Mouse (Mus musculus): Measurements from ENCODE around the gene Ibtk. TPM values are rescaled to one million over a fixed set of nuclear protein-coding genes. Genes with fewer than 3 reads are reported as not detected.

Ibtk gene
- polyA plus RNA-seq, 1 experiment from 2014 or later, result 31.5 TPM

GRCm38 (mm10) chr9:85749922-85750509, 882 bp upstream of the Ibtk start:
- 31% methylated on average over 5 of the region's 5 CpGs for WGBS
- H3K36me3 ChIP-seq, result 0 out of 2 replicates have a peak, but pooled peaks cover 6% of the 10 kb centered on the region
- H3K27ac ChIP-seq (replicated peaks), result peak overlapping the region; percentile 100
- no peak for DNase-seq (ENCODE audit: low spot score)
- peaks cover 18% of the 10 kb centered on the region for H3K4me1 ChIP-seq
- peak overlapping the region; percentile 96 for H3K4me3 ChIP-seq
- H3K9me3 ChIP-seq (replicated peaks), result no peaks in the 10 kb centered on the region
- H3K27me3 ChIP-seq (ENCODE audit: low read depth, poor library complexity, severe bottlenecking), result no peaks in the 10 kb centered on the region

DNA sequence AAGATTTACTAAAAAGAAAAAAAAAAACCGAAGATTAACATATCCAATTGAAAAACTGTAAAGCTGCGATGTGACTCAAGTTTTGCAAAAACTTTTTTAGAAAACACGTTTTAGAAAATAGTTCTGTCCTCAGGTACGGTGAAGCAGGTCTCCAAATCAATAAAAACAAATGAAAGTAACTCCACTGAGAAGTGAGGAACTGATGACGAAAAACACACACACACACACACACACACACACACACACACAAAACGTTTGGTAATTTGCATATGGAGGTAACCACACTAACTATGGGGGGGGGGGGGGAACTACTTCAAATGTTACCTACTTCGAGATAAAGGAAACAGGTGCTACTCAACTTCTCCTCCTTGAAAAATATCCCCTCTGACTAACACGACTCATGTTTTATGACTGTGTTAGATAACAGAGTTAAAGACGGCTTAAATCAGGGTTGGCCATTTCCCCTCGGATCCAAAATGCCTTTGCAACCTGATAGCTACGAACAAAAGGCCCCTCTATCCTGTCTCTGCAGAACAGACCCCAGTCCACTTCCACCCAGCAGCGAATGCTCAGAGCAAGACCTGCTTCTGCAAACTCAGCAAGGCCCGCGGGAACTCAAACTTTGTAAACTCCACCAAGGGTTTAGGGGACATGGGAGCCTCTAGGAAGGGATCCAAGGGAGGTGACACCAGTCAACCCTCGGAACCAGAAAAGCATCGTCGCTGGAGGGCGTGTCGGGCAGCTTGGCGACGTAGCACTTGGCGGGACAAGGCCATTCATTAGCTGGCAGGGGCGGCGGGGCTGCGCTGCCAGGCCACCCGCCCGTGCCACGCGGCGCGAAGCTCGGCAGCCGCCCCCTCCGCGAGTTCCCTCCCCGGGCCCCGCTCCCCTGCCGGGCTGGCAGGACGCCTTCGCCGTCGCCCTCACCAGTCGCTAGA, 661 bp downstream of the Ibtk start:
- Histone ChIP-seq H3K4me1 (peaks cover 18% of the 10 kb centered on the region), H3K36me3 (peaks cover 7% of the 10 kb centered on the region), H3K27me3 (ENCODE audit: low read depth, poor library complexity, severe bottlenecking) (no peaks in the 10 kb centered on the region), H3K4me3 (peak overlapping the region; percentile 96), H3K9me3 (replicated peaks) (no peaks in the 10 kb centered on the region), H3K27ac (replicated peaks) (peak overlapping the region; percentile 100)
- DNase-seq (ENCODE audit: low spot score), result peak; percentile 84
- WGBS, result 2% methylated on average over 43 of the region's 43 CpGs

DNA sequence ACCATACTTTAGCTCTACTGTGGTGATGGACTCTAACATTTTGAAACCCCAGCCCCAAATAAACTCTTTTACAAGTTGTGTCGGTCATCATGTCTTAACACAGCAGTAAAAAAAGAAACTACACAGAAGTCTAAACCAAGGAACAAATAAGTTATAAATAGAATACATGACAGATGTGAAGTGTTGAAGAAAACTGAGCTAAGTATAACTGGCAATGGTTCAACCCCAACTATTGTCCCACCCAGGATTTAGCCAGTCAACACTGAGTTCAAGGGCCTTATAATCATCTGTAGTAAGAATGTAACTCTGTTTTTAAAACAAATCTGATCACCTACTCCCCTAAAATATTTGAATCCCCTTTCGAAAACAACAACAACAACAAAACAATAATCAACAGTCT, 3.6 kb downstream of the Ibtk start:
- H3K9me3 ChIP-seq (replicated peaks), result no peaks in the 10 kb centered on the region
- H3K36me3 ChIP-seq, result peaks cover 34% of the 10 kb centered on the region
- H3K27me3 ChIP-seq (ENCODE audit: low read depth, poor library complexity, severe bottlenecking), result no peaks in the 10 kb centered on the region
- WGBS, result 97% methylated on average over 2 of the region's 2 CpGs
- peaks cover 18% of the 10 kb centered on the region for H3K4me1 ChIP-seq
- H3K27ac ChIP-seq (replicated peaks), result no peak overlapping the region
- H3K4me3 ChIP-seq, result no peak overlapping the region
- no peak for DNase-seq (ENCODE audit: low spot score)

- H3K9me3 ChIP-seq (replicated peaks), result no peaks in the 10 kb centered on the region
- no peak overlapping the region for H3K4me3 ChIP-seq
- no peak overlapping the region for H3K27ac ChIP-seq (replicated peaks)
- 91% methylated on average over 11 of the region's 11 CpGs for WGBS
- DNase-seq (ENCODE audit: low spot score), result no peak
- H3K4me1 ChIP-seq, result peaks cover 9% of the 10 kb centered on the region
- H3K27me3 ChIP-seq (ENCODE audit: low read depth, poor library complexity, severe bottlenecking), result no peaks in the 10 kb centered on the region
- H3K36me3 ChIP-seq, result peaks cover 52% of the 10 kb centered on the region
Measured at GRCm38 (mm10) chr9:85743358-85743757, 5.8 kb downstream of the Ibtk start.

GRCm38 (mm10) chr9:85742107-85742506, 7.0 kb downstream of the Ibtk start:
- no peak overlapping the region for H3K27ac ChIP-seq (replicated peaks)
- H3K4me1 ChIP-seq, result peaks cover 3% of the 10 kb centered on the region; the same call in 1 of the 2 replicates
- H3K9me3 ChIP-seq (replicated peaks), result no peaks in the 10 kb centered on the region
- H3K27me3 ChIP-seq (ENCODE audit: low read depth, poor library complexity, severe bottlenecking), result no peaks in the 10 kb centered on the region
- no peak for DNase-seq (ENCODE audit: low spot score)
- no peak overlapping the region for H3K4me3 ChIP-seq
- WGBS, result 92% methylated on average over 4 of the region's 4 CpGs
- peaks cover 64% of the 10 kb centered on the region for H3K36me3 ChIP-seq

DNA sequence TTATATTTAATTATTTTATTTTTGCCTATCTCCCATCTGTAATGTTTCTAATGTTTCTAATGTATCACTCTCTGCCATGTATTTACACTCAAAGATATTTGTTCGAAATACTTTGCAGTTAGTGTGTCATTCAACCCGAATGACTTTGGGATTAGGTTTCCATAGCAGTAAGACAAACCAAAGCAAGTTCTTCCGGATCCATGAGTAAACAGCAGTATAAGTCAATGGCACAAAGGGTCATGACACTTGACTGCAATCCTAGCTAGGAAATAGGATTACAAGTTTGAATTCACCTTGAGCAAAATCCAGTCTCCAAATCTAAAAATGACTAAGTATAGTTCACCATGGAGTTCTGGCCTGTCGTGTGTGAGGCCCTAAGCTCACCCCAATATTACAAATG, 9.9 kb downstream of the Ibtk start:
- Histone ChIP-seq H3K36me3 (peaks cover 87% of the 10 kb centered on the region), H3K9me3 (replicated peaks) (no peaks in the 10 kb centered on the region), H3K4me3 (no peak overlapping the region), H3K27ac (replicated peaks) (no peak overlapping the region), H3K27me3 (ENCODE audit: low read depth, poor library complexity, severe bottlenecking) (no peaks in the 10 kb centered on the region), H3K4me1 (no peaks in the 10 kb centered on the region)
- 74% methylated on average over 4 of the region's 4 CpGs for WGBS
- DNase-seq (ENCODE audit: low spot score), result no peak

- Histone ChIP-seq H3K4me1 (no peaks in the 10 kb centered on the region), H3K4me3 (no peak overlapping the region), H3K27me3 (ENCODE audit: low read depth, poor library complexity, severe bottlenecking) (no peaks in the 10 kb centered on the region), H3K36me3 (peaks cover 96% of the 10 kb centered on the region), H3K27ac (replicated peaks) (no peak overlapping the region), H3K9me3 (replicated peaks) (no peaks in the 10 kb centered on the region)
- WGBS, result 95% methylated on average over 4 of the region's 4 CpGs
- no peak for DNase-seq (ENCODE audit: low spot score)
Measured at GRCm38 (mm10) chr9:85734821-85735220, 14.3 kb downstream of the Ibtk start.

- Histone ChIP-seq H3K9me3 (replicated peaks) (no peaks in the 10 kb centered on the region), H3K4me3 (no peak overlapping the region), H3K4me1 (no peaks in the 10 kb centered on the region), H3K36me3 (peaks cover 97% of the 10 kb centered on the region), H3K27me3 (ENCODE audit: low read depth, poor library complexity, severe bottlenecking) (no peaks in the 10 kb centered on the region), H3K27ac (replicated peaks) (no peak overlapping the region)
- DNase-seq (ENCODE audit: low spot score), result no peak
- WGBS, result 96% methylated on average over 9 of the region's 9 CpGs
Measured at GRCm38 (mm10) chr9:85724078-85724477, 25.1 kb downstream of the Ibtk start.

DNA sequence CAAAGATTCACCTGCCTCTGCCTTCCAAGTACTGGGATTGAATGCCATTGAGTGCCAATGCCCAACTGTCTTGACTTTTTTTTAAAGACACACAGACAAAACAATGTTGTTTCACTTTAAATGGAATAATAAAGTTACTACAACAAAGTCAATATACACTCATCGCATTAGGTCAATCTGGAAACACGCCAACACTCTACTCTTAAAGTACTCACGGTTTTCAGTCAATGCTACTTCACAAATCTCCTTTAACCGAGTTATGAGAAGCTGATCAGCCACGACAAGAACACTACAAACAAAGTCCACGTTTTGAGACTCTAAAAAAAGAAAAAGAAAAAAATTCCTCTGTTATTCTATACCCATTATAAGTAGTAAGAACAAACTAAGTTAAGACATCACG, 31.8 kb downstream of the Ibtk start:
- Histone ChIP-seq H3K4me1 (no peaks in the 10 kb centered on the region), H3K9me3 (replicated peaks) (no peaks in the 10 kb centered on the region)

DNA sequence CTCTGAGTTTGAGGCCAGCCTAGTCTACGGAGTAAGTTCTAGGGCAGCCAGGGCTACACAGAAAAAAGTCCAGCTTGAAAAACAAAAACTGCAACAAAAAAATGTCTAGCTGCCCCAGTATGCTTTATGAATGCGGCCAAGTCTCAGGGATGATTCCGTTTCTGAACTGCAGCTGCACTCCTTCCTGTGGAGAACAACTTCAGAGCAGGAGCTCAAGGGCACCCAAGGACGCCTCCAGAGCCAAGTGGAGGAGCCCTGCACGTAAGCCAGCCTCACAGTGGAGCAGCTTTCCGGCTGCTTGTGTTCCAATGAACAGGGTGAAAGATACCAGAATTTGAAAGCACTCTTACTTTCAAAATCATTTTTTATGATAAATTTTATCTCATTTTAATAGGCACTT, 41.8 kb downstream of the Ibtk start:
- Histone ChIP-seq H3K36me3 (peaks cover 98% of the 10 kb centered on the region), H3K4me1 (no peaks in the 10 kb centered on the region), H3K4me3 (no peak overlapping the region), H3K9me3 (replicated peaks) (no peaks in the 10 kb centered on the region), H3K27ac (replicated peaks) (no peak overlapping the region), H3K27me3 (ENCODE audit: low read depth, poor library complexity, severe bottlenecking) (no peaks in the 10 kb centered on the region)
- DNase-seq (ENCODE audit: low spot score), result no peak
- 97% methylated on average over 6 of the region's 6 CpGs for WGBS

More for the DNA sequence above, 31.8 kb downstream of the Ibtk start:
- WGBS, result 93% methylated on average over 7 of the region's 7 CpGs
- no peak for DNase-seq (ENCODE audit: low spot score)
- Histone ChIP-seq H3K36me3 (peaks cover 98% of the 10 kb centered on the region), H3K27ac (replicated peaks) (no peak overlapping the region), H3K4me3 (no peak overlapping the region), H3K27me3 (ENCODE audit: low read depth, poor library complexity, severe bottlenecking) (no peaks in the 10 kb centered on the region)

GRCm38 (mm10) chr9:85701981-85702380, 47.2 kb downstream of the Ibtk start:
- Histone ChIP-seq H3K4me3 (no peak overlapping the region), H3K27me3 (ENCODE audit: low read depth, poor library complexity, severe bottlenecking) (no peaks in the 10 kb centered on the region), H3K27ac (replicated peaks) (no peak overlapping the region), H3K36me3 (peaks cover 76% of the 10 kb centered on the region), H3K4me1 (no peaks in the 10 kb centered on the region), H3K9me3 (replicated peaks) (no peaks in the 10 kb centered on the region)
- DNase-seq (ENCODE audit: low spot score), result no peak
- whole genome bisulfite sequencing, result 92% methylated on average over 5 of the region's 5 CpGs

GRCm38 (mm10) chr9:85695606-85696005, 53.5 kb downstream of the Ibtk start:
- no peak for DNase-seq (ENCODE audit: low spot score)
- Histone ChIP-seq H3K27ac (replicated peaks) (no peak overlapping the region), H3K9me3 (replicated peaks) (no peaks in the 10 kb centered on the region), H3K4me3 (no peak overlapping the region), H3K36me3 (peaks cover 54% of the 10 kb centered on the region), H3K27me3 (ENCODE audit: low read depth, poor library complexity, severe bottlenecking) (no peaks in the 10 kb centered on the region), H3K4me1 (no peaks in the 10 kb centered on the region)
- 98% methylated on average over 3 of the region's 3 CpGs for WGBS
